Mouse (Mus musculus) lung, embryonic 16.5 days (tissue): ENCODE data around the gene Lipc. TPM values are rescaled to one million over a fixed set of nuclear protein-coding genes. Genes with fewer than 3 reads are reported as not detected.
A peak's percentile ranks its signal among the peaks of the same experiment; 100 is the strongest.

ENCODE experiments used
- ATAC-seq: fragments of 200-750 bp; cut with Nextera tagmentation; 2 replicates; pipeline ENCODE4 v1.8.0; 2017; ENCODE audit warnings: low read depth, mild to moderate bottlenecking, moderate library complexity
- H3K27ac ChIP-seq: fragments of 300-500 bp; sonication (generic); 2 replicates; pipeline ENCODE4 v1.5.1; 2014; ENCODE audit warnings: mild to moderate bottlenecking, control low read depth, low read length
- H3K27me3 ChIP-seq: fragments of 300-500 bp; sonication (generic); 2 replicates; pipeline ENCODE4 v1.6.1; 2014; ENCODE audit warnings: low read depth, low read length, mixed read lengths; ENCODE audit not compliant: control insufficient read depth, insufficient read depth
- H3K36me3 ChIP-seq: fragments of 300-500 bp; sonication (generic); 2 replicates; pipeline ENCODE4 v1.6.1; 2014; ENCODE audit warnings: low read length; ENCODE audit not compliant: control insufficient read depth, insufficient read depth
- H3K4me1 ChIP-seq: fragments of 300-500 bp; sonication (generic); replicated peaks from 2 replicates; pipeline ENCODE4 v1.6.1; 2014; ENCODE audit warnings: low read length, mixed read lengths; ENCODE audit not compliant: control insufficient read depth, insufficient read depth
- H3K4me2 ChIP-seq: fragments of 300-500 bp; sonication (generic); 2 replicates; pipeline ENCODE4 v1.6.1; 2014; ENCODE audit warnings: low read depth, low read length, control low read depth
- H3K4me3 ChIP-seq: fragments of 300-500 bp; sonication (generic); 2 replicates; pipeline ENCODE4 v1.5.1; 2014; ENCODE audit warnings: mild to moderate bottlenecking, low read length, control low read depth
- H3K9ac ChIP-seq: fragments of 300-500 bp; sonication (generic); 2 replicates; pipeline ENCODE4 v1.6.1; 2014; ENCODE audit warnings: low read length, control low read depth
- H3K9me3 ChIP-seq: fragments of 300-500 bp; sonication (generic); 2 replicates; pipeline ENCODE4 v1.6.1; 2016; ENCODE audit warnings: low read length; ENCODE audit not compliant: control insufficient read depth
- WGBS: fragments of 180-500 bp; shearing (Covaris S2); extraction: QIAGEN DNeasy Blood & Tissue Kit; methylation state at CpG from one replicate; pipeline ENCODE4 v1.1.7; 2014; 5-methylcytosine and 5-hydroxymethylcytosine counted together
- polyA plus RNA-seq: library from polyadenylated mRNA; unstranded; fragments of >200 nt; fragmentation: Nextera tagmentation; extraction: Ambion mirVana; gene quantifications from 2 replicates; pipeline ENCODE4 v1.2.1, GENCODE M21; 2015

Gene Lipc
- polyA plus RNA-seq, 1 experiment from 2014 or later, result 0.25 TPM

DNA sequence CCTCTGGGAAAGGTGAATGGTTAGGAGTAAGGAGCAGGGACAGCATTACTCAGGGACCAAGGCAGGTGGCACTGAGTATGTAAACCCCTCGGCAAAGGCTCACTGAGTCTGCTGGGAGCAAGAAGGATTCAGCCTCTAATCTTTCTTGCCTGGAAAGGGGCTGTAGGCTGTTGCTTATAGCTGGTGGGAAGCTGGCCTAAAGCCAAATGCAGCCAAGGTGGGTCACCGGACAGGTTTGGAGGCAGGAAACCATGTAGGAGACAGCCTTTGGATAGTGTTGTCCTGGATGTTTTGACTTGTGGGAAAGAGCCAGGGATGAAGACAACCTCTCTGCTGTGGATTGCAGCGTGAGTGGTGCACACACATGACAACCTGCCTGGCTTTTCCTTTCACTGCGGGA, 40.9 kb downstream of the Lipc start:
- 54% methylated on average over 4 of the region's 4 CpGs for WGBS
- no peak overlapping the region for H3K4me3 ChIP-seq
- H3K36me3 ChIP-seq, result no peaks in the 10 kb centered on the region
- no peak overlapping the region for H3K27ac ChIP-seq
- no peaks in the 10 kb centered on the region; the same call in 1 of the 2 replicates for H3K4me1 ChIP-seq
- no peaks in the 10 kb centered on the region for H3K9me3 ChIP-seq
- ATAC-seq, result no peak
- H3K4me2 ChIP-seq, result no peak overlapping the region
- no peaks in the 10 kb centered on the region for H3K27me3 ChIP-seq
- H3K9ac ChIP-seq, result no peak overlapping the region

DNA sequence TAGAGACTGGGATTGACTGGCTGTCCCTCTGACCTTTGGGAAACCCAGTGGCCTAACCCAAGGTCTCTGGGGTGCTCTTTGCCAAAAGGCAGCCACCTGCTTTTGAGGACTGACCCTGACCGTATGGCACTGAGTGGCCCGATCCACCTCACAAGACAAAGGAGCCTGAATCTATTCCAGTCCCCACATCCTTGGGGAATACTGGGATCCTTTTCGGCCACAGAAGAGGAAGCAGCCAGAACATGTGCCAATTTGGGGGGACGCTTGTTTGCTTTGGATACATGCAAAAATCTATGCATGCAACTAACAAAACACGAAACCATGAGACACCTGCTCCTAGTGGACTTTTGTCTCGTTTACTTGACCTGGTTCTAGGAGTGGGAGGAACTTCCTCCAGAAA, 41.7 kb downstream of the Lipc start:
- Histone ChIP-seq H3K4me3 (no peak overlapping the region), H3K4me1 (no peaks in the 10 kb centered on the region; the same call in 1 of the 2 replicates), H3K36me3 (no peaks in the 10 kb centered on the region), H3K27me3 (no peaks in the 10 kb centered on the region), H3K9me3 (no peaks in the 10 kb centered on the region), H3K9ac (no peak overlapping the region), H3K27ac (no peak overlapping the region), H3K4me2 (no peak overlapping the region)
- no peak for ATAC-seq
- 69% methylated on average over 6 of the region's 6 CpGs for WGBS

DNA sequence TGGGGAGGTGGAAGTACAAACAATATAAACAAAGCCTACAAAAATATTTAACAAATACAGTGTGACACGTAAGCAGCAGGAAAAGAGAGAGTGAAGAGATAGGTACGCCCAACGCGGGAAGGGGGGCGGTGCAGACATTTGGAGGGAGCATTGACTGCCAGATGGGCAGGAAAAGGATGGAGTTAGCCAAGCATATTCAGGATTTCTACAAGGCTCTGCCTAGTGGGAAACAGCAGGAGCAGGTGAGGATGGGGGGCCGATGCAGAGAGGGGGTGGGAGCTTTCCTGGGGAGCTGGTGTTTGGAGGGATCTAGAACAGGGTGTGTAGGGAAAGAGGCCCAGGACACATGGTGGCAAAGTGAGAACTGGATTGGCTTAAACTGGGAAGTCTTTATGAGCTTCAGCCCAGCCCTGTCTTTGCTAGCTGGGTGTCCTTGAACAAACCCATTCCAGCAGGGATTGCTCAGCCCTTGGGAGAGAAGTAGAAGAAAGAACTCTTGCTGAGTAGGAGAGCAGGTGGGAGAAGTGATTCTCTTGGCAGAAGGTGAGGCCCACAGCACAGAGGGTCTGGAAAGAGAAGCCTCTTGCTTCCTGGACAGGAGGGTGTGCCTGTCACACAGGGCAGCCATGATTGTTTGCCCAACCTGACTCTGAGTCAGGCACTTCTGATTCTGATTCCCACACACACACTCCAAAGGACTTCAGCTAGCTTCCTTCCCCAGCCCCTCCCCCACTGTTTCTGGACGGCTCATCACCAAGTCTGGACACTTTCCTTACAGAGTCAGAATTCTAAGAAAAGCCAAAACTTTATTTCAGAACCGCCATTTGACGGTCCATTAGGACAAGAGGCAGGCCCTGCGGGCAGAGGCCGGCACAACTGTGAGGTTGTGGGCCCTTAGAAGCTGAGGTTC, 49.0 kb downstream of the Lipc start:
- Histone ChIP-seq H3K9me3 (no peaks in the 10 kb centered on the region), H3K36me3 (no peaks in the 10 kb centered on the region), H3K27ac (no peak overlapping the region), H3K27me3 (no peaks in the 10 kb centered on the region), H3K4me3 (no peak overlapping the region), H3K9ac (no peak overlapping the region), H3K4me2 (no peak overlapping the region), H3K4me1 (no peaks in the 10 kb centered on the region)
- 80% methylated on average over 11 of the region's 11 CpGs for WGBS
- ATAC-seq, result no peak

DNA sequence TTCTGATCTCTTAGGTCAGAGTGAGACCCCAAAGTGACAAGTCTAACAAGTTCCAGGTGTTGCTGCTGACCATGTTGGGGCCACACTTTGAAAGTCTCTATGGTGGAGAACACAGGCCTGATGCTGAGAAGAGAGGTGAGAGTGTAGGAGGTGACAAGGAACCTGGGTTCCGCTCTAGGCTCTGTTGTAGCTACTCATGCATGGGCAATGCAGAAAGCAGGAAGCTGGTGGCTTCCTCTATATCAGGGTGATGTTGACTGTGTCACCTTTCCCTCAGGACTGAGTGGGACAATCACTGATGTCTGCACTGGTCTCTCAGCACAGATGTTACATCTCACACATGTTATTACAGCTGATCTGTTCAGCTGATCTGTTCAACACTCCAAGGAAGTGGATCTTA, 57.8 kb downstream of the Lipc start:
- Histone ChIP-seq H3K4me1 (0 out of 2 replicates have a peak, but pooled peaks cover 4% of the 10 kb centered on the region), H3K36me3 (no peaks in the 10 kb centered on the region), H3K9ac (no peak overlapping the region), H3K4me2 (no peak overlapping the region), H3K4me3 (no peak overlapping the region), H3K27me3 (no peaks in the 10 kb centered on the region), H3K27ac (no peak overlapping the region), H3K9me3 (no peaks in the 10 kb centered on the region)
- WGBS, result 96% methylated on average over 1 of the region's 1 CpGs
- no peak for ATAC-seq

DNA sequence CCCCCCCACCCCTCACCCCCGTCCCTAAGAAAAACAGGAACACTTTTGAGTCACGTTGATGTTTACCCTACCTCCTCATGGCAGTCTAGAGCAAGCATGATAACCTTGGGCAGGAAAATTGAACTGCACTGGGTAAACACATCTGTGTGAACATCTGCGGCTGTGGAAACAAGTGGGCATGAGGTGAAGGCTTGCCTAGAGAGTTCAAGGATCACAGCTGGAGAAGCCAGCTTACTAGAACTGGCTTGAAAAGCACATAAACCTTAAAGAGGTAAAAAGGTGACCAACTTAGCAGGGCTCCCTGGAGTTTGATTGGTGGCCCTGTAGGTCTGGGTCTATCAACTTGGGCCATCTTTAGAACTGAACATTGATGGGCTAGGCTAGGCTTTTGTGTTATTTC, 58.5 kb downstream of the Lipc start:
- Histone ChIP-seq H3K4me2 (no peak overlapping the region), H3K9me3 (no peaks in the 10 kb centered on the region), H3K27ac (no peak overlapping the region), H3K4me1 (peaks cover 4% of the 10 kb centered on the region; the same call in 1 of the 2 replicates), H3K36me3 (no peaks in the 10 kb centered on the region), H3K9ac (no peak overlapping the region), H3K27me3 (no peaks in the 10 kb centered on the region), H3K4me3 (no peak overlapping the region)
- ATAC-seq, result no peak
- 20% methylated on average over 3 of the region's 3 CpGs for WGBS

DNA sequence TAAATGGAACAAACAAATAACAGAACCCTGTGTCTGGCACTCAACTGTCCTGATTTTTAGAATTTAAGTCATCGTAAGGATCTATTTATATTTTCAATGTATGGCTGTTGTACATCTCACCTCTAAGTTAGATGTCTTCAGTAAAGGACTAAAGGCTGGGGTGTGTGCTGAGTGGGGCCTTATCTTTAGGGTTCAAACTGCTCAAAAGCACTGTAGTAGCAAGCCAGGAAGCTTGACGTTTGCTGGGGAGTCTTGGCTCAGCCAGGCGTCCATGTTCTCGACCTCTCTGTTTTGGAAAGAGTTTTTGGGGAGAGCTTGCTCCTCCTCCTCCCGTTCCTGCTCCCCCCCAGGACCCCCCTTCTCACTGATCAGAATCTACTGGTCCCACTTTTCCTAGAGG, 59.4 kb downstream of the Lipc start:
- Histone ChIP-seq H3K4me1 (peaks cover 4% of the 10 kb centered on the region; the same call in 1 of the 2 replicates), H3K4me2 (no peak overlapping the region), H3K9ac (no peak overlapping the region), H3K4me3 (no peak overlapping the region), H3K27me3 (no peaks in the 10 kb centered on the region), H3K36me3 (no peaks in the 10 kb centered on the region), H3K9me3 (no peaks in the 10 kb centered on the region), H3K27ac (no peak overlapping the region)
- no peak for ATAC-seq
- 75% methylated on average over 5 of the region's 5 CpGs for WGBS

DNA sequence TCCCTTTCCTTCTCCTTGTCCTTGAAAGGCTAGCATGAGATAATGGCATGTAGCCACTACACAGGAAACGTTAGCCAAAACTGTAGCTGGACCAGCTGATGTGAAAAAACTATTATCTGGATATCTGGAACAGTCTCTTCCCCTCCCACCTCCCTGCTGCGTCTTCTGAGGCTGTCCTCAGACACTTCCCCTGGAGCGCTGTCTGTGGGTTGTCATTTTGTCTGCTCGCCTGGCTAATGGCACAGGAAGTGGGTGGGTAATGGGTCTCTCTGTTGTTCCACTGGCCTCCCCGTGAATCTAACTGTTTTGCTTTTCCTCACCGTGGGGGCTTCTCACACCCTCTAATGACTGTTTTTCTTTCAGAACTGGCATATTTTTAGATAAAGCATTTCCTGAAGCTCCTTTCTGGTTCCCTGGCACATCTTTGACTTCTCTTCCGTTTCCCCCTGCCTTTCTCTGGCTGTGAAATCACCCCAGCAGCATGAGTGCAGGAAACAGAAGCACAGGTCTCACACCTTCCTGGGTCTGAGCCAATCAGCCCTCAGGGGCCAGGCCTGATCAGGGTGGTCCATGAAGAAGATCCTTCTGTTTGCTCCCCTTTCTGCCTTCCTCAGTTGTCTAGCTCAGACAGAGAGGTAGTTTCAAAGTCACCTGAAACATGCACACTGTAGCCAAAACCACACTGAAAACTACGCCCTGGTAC, 60.4 kb downstream of the Lipc start:
- no peaks in the 10 kb centered on the region for H3K36me3 ChIP-seq
- H3K27ac ChIP-seq, result no peak overlapping the region
- no peak overlapping the region for H3K4me2 ChIP-seq
- no peaks in the 10 kb centered on the region for H3K27me3 ChIP-seq
- H3K9me3 ChIP-seq, result no peaks in the 10 kb centered on the region
- WGBS, result 42% methylated on average over 8 of the region's 8 CpGs
- no peak overlapping the region for H3K9ac ChIP-seq
- no peak overlapping the region for H3K4me3 ChIP-seq
- no peak for ATAC-seq
- H3K4me1 ChIP-seq, result peaks cover 4% of the 10 kb centered on the region; the same call in 1 of the 2 replicates

DNA sequence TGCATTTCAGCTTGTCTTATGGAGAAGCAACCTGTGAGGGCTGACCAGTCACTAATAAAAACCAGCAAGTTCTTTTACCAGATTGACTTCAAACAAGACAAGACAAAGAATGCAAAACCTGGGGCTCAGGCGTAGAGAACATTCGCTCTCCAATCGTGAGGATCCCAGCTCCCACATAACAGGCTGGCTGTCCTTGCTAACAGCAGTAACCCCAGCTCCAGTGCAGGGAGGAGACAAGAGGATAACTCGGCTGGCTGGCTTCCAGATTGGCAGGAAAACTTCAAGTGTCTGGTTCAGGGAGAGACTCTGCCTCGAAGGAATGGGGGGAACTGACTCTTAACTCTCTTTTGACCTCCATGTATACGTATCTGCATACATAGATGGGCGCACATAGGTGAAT, 61.3 kb downstream of the Lipc start:
- H3K4me2 ChIP-seq, result no peak overlapping the region
- no peak overlapping the region for H3K27ac ChIP-seq
- H3K9ac ChIP-seq, result no peak overlapping the region
- no peak for ATAC-seq
- H3K27me3 ChIP-seq, result no peaks in the 10 kb centered on the region
- no peak overlapping the region for H3K4me3 ChIP-seq
- no peaks in the 10 kb centered on the region for H3K36me3 ChIP-seq
- no peaks in the 10 kb centered on the region for H3K9me3 ChIP-seq
- 72% methylated on average over 7 of the region's 7 CpGs for WGBS
- peaks cover 4% of the 10 kb centered on the region; the same call in 1 of the 2 replicates for H3K4me1 ChIP-seq

DNA sequence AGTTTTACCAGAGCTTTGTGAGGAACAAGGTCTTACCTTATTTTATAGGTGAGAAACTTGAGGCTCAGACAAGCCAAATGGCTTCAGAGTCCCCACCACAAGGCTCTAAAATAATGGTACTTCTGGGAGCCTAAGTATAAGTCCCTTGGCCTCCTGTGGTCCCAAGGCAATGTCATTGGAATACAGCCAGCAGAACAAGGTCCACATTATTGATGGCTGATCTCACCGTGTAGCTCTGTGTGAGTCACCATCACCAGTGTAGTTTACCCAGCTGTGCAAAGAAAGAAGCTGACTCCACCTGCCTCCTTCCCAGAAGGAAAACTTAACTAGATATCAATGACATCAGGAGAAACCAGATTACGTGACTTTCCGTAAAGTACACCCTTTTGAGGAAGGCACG, 63.1 kb downstream of the Lipc start:
- H3K27ac ChIP-seq, result peak overlapping the region; percentile 51
- no peaks in the 10 kb centered on the region for H3K36me3 ChIP-seq
- no peaks in the 10 kb centered on the region for H3K9me3 ChIP-seq
- H3K9ac ChIP-seq, result no peak overlapping the region
- no peak overlapping the region for H3K4me3 ChIP-seq
- H3K27me3 ChIP-seq, result no peaks in the 10 kb centered on the region
- ATAC-seq, result peak; percentile 81
- H3K4me2 ChIP-seq, result no peak overlapping the region
- 49% methylated on average over 4 of the region's 4 CpGs for WGBS
- peaks cover 4% of the 10 kb centered on the region; the same call in 1 of the 2 replicates for H3K4me1 ChIP-seq
